Mouse (Mus musculus): ENCODE measurements around the gene Ado.

The Ado gene

GRCm38 (mm10) chr10:67535972-67536371 lies 12.8 kb downstream of the Ado start:
- peak; percentile 60 to 79 for DNase-seq

GRCm38 (mm10) chr10:67535256-67535655 lies 13.5 kb downstream of the Ado start, which contains the start of gene Egr2:
Gene Egr2, plus strand, starts transcription at chr10:67535475.
- peak; percentile 15 to 30 for DNase-seq

GRCm38 (mm10) chr10:67529769-67530168 lies 19.0 kb downstream of the Ado start:
- DNase-seq: no peak

GRCm38 (mm10) chr10:67526435-67526834 lies 22.3 kb downstream of the Ado start:
- DNase-seq: no peak

GRCm38 (mm10) chr10:67524694-67525093 lies 24.1 kb downstream of the Ado start:
- DNase-seq: no peak

- no peak for DNase-seq
These were observed 24.6 kb downstream of the Ado start for GRCm38 (mm10) chr10:67524130-67524529.

GRCm38 (mm10) chr10:67518733-67519132 lies 30.0 kb downstream of the Ado start:
- no peak for DNase-seq

GRCm38 (mm10) chr10:67512871-67513270 lies 35.9 kb downstream of the Ado start:
- no peak for DNase-seq

GRCm38 (mm10) chr10:67512211-67512610 lies 36.5 kb downstream of the Ado start:
- no peak for DNase-seq

GRCm38 (mm10) chr10:67505248-67505647 lies 43.5 kb downstream of the Ado start:
- DNase-seq: no peak

GRCm38 (mm10) chr10:67504046-67504445 lies 44.7 kb downstream of the Ado start:
- DNase-seq: no peak

- no peak for DNase-seq
These were observed 45.3 kb downstream of the Ado start for GRCm38 (mm10) chr10:67503320-67503995.

- no peak for DNase-seq
These were observed 50.8 kb downstream of the Ado start for GRCm38 (mm10) chr10:67497951-67498350.

- DNase-seq: no peak
These were observed 51.4 kb downstream of the Ado start for GRCm38 (mm10) chr10:67497144-67497892.

Data from cerebellum, adult 18-20 months (tissue).